Mouse (Mus musculus) stomach, postnatal 0 days (tissue): ENCODE results near the gene Bcl2l14. TPM values are rescaled to one million over a fixed set of nuclear protein-coding genes. Genes with fewer than 3 reads are reported as not detected.

Experiments used
- ATAC-seq: fragments of 200-750 bp; cut with Nextera tagmentation; 2 replicates; pipeline ENCODE4 v1.8.0; 2017; ENCODE audit not compliant: low FRiP score, low TSS enrichment
- DNase-seq: peaks from one replicate; pipeline ENCODE4 v3.0.0-alpha.2; 2016; ENCODE audit warnings: low spot score
- H3K27ac ChIP-seq: fragments of 300-500 bp; sonication (generic); replicated peaks from 2 replicates; pipeline ENCODE4 v1.5.1; 2014; ENCODE audit warnings: mild to moderate bottlenecking, control low read depth
- H3K27me3 ChIP-seq: fragments of 300-500 bp; sonication (generic); 2 replicates; pipeline ENCODE4 v1.6.1; 2014; ENCODE audit warnings: low read length; ENCODE audit not compliant: control insufficient read depth, insufficient read depth
- H3K36me3 ChIP-seq: fragments of 300-500 bp; sonication (generic); 2 replicates; pipeline ENCODE4 v1.6.1; 2014; ENCODE audit warnings: low read length, mixed read lengths; ENCODE audit not compliant: control insufficient read depth, insufficient read depth
- H3K4me1 ChIP-seq: fragments of 300-500 bp; sonication (generic); replicated peaks from 2 replicates; pipeline ENCODE4 v1.6.1; 2014; ENCODE audit warnings: antibody characterized with exemption; ENCODE audit not compliant: control insufficient read depth, insufficient read depth
- H3K4me2 ChIP-seq: fragments of 300-500 bp; sonication (generic); replicated peaks from 2 replicates; pipeline ENCODE4 v1.6.1; 2014; ENCODE audit warnings: low read depth, mild to moderate bottlenecking, control low read depth, moderate library complexity
- H3K4me3 ChIP-seq: fragments of 300-500 bp; sonication (generic); 2 replicates; pipeline ENCODE4 v1.5.1; 2014; ENCODE audit warnings: low read depth, low read length, control low read depth
- H3K9ac ChIP-seq: fragments of 300-500 bp; sonication (generic); 2 replicates; pipeline ENCODE4 v1.6.1; 2014; ENCODE audit warnings: mild to moderate bottlenecking, low read length, control low read depth, mixed read lengths
- H3K9me3 ChIP-seq: fragments of 300-500 bp; sonication (generic); 2 replicates; pipeline ENCODE4 v1.6.1; 2016; ENCODE audit warnings: low read length; ENCODE audit not compliant: control insufficient read depth
- CTCF ChIP-seq: IDR thresholded peaks from 2 replicates; pipeline ENCODE4 v1.5.1; 2016; ENCODE audit warnings: antibody characterized with exemption, low read depth, mild to moderate bottlenecking, moderate library complexity
- EP300 ChIP-seq: optimal IDR thresholded peaks from 2 replicates; pipeline ENCODE3; 2016; ENCODE audit warnings: antibody characterized with exemption
- WGBS: fragments of 180-500 bp; shearing (Covaris S2); extraction: QIAGEN DNeasy Blood & Tissue Kit; methylation state at CpG from one replicate; pipeline ENCODE4 v1.1.7; 2014; 5-methylcytosine and 5-hydroxymethylcytosine counted together
- polyA plus RNA-seq: library from polyadenylated mRNA; unstranded; fragments of >200 nt; fragmentation: Nextera tagmentation; extraction: Ambion mirVana; gene quantifications from 2 replicates; pipeline ENCODE4 v1.2.1, GENCODE M21; 2015

The Bcl2l14 gene
- polyA plus RNA-seq, 1 experiment from 2014 or later: 27.4 TPM

DNA sequence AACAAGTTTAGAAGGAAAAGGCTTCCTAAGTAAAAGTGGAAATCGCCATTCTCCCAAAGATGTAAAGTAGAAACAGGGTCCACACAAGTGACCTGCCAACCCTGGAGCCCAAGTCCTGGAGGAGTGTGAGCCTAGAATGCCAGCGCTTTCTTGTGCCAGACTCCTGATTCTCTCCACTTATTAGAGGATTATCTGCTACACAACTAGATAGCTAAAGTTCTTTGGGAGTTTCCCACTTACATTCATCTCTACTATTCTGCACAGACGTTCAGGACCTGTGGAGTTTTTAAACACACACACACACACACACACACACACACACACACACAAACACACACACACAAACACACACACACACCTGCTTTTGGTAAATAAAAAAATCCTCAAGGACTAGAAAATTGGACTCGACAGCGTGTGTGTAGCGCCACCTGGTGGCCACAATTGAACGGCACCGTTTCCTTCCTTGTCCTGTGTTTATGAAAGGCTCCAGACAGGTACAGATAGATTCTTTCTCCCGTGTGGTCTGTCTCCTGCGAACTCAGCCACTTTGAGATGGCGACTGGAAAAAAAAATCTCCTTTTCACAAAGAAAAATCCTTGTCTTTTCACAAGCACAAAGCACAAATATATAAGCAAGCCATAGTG, 6.7 kb upstream of the Bcl2l14 start:
- Histone ChIP-seq H3K27ac (no peak overlapping the region), H3K27me3 (no peaks in the 10 kb centered on the region), H3K9ac (no peak overlapping the region), H3K4me1 (no peaks in the 10 kb centered on the region), H3K9me3 (no peaks in the 10 kb centered on the region), H3K4me2 (no peak overlapping the region), H3K4me3 (no peak overlapping the region), H3K36me3 (no peaks in the 10 kb centered on the region)
- DNase-seq (peak; percentile 83), ATAC-seq (no peak)
- TF ChIP-seq EP300 (no peak), CTCF (peak; percentile 94)
- 16% methylated on average over 11 of the region's 11 CpGs for WGBS

DNA sequence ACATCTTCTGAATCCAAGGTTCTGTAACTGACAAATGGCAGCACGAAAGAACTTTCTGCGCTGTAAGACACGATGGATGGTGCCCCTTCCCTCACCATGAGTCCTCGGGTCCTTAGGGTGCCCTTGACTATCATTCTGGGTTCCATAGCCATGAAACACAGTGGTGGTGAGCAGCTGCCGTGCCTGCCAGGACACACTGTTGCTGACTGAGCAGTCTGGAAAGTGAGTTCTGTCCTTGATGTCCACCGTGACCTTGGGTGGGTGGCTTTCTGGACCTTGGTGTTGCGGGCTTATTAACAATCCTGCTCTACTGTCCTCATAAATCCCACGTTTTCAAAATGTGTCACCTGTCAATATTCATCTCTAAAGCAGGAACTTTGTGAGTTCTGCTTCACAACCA, 6.2 kb upstream of the Bcl2l14 start:
- Histone ChIP-seq H3K27me3 (no peaks in the 10 kb centered on the region), H3K9me3 (no peaks in the 10 kb centered on the region), H3K4me1 (no peaks in the 10 kb centered on the region), H3K27ac (no peak overlapping the region), H3K9ac (no peak overlapping the region), H3K4me2 (no peak overlapping the region), H3K4me3 (no peak overlapping the region), H3K36me3 (no peaks in the 10 kb centered on the region)
- TF ChIP-seq EP300 (no peak), CTCF (no peak)
- ATAC-seq (no peak), DNase-seq (no peak)
- 58% methylated on average over 8 of the region's 8 CpGs for WGBS

DNA sequence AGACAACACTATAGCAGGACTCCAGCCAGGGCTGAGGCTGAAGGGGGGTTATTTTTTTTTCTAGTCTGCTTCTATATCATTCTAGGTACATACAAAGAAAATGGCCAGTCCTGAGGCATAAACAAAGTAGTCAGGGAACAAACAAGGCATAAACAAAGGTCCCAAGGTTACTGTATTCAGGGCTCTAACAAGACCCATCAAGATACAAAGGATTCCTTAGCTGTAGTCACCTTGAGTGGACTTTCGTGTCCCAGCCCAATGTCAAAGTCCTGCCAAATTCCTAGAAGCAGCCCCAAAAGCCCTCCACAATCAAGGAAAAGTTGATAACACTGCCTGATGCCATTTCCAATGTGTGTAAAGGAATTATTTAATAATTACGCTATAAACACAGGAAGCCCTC, 5.3 kb upstream of the Bcl2l14 start:
- no peak for DNase-seq
- Histone ChIP-seq H3K27me3 (no peaks in the 10 kb centered on the region), H3K4me2 (no peak overlapping the region), H3K4me3 (no peak overlapping the region), H3K4me1 (no peaks in the 10 kb centered on the region), H3K9ac (no peak overlapping the region), H3K9me3 (no peaks in the 10 kb centered on the region), H3K27ac (no peak overlapping the region), H3K36me3 (no peaks in the 10 kb centered on the region)
- 73% methylated on average over 2 of the region's 2 CpGs for WGBS
- ATAC-seq: no peak
- TF ChIP-seq EP300: no peak
- TF ChIP-seq CTCF: no peak

DNA sequence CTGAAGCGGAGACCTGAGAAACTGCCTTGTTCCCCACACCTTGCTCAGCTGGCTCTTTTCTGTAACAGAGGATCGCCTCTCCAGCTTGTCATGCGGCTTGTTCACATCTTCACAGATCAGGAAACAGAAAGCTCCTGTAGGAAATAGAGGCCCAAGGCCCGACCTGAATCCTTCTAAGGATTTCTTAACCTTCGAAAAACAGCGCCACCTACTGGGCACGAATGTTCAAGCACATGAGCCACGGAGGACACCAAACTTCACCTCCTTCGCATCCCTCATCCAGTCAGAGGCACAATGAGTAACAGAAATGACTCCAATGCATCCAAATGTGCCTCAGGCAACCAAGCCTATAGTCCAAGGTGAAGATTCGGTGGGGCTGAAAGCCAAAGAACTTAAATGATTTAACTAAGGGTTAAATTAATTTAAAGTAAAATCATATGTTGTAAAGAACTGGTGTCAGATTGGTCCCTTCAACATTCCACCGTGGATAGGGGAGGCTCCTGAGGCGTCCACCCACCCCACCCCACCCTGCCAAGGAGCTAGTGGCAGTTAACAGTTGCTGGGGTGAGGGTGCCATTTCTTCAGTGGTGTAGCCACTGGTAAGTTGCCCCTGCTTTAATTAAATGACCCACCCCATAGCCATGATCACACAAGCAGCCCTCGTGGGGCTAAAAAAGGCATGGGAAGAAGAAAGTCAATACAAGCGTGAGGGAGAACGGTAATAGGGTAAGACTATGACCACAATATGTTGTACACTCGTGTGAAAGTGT, 7.0 kb downstream of the Bcl2l14 start:
- ATAC-seq: peak; percentile 61

DNA sequence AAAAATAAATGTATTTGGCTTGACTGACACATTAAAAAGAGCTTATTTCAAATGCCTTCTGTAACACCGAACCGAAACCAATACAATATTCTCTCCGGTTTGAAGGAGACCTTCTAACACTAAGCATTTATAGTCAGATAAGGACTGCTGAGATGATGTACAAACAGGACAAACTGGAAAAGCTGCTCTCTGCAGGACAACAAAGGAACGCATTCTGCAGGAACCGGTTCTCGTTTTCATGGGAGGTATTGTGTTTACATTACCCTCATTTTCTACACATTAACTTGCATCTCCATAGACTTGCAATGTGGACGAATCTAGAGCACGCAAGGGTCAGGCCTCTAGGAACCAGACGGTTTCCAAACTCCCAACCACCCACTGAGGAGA, 7.6 kb downstream of the Bcl2l14 start:
- ATAC-seq (peak; percentile 86), DNase-seq (peak; percentile 70)
- H3K27ac ChIP-seq: peak overlapping the region; percentile 69
- peak overlapping the region; percentile 10; the same call in 1 of the 2 replicates for H3K4me3 ChIP-seq
- peak; percentile 29 for TF ChIP-seq EP300
- no peak for TF ChIP-seq CTCF
- no peaks in the 10 kb centered on the region for H3K27me3 ChIP-seq
- H3K9me3 ChIP-seq: no peaks in the 10 kb centered on the region
- peak overlapping the region; percentile 25; the same call in 1 of the 2 replicates for H3K4me2 ChIP-seq
- H3K4me1 ChIP-seq: no peaks in the 10 kb centered on the region
- no peaks in the 10 kb centered on the region for H3K36me3 ChIP-seq
- no peak overlapping the region for H3K9ac ChIP-seq
- WGBS: 46% methylated on average over 9 of the region's 9 CpGs

More for the DNA sequence above, 7.0 kb downstream of the Bcl2l14 start:
- H3K9me3 ChIP-seq: no peaks in the 10 kb centered on the region
- peak; percentile 83 for DNase-seq
- peak overlapping the region; percentile 10; the same call in 1 of the 2 replicates for H3K4me3 ChIP-seq
- TF ChIP-seq EP300 (no peak), CTCF (peak; percentile 83)
- no peaks in the 10 kb centered on the region for H3K36me3 ChIP-seq
- WGBS: 35% methylated on average over 16 of the region's 16 CpGs
- H3K27me3 ChIP-seq: no peaks in the 10 kb centered on the region
- no peak overlapping the region for H3K9ac ChIP-seq
- no peaks in the 10 kb centered on the region for H3K4me1 ChIP-seq
- peak overlapping the region; percentile 69 for H3K27ac ChIP-seq
- peak overlapping the region; percentile 25; the same call in 1 of the 2 replicates for H3K4me2 ChIP-seq

DNA sequence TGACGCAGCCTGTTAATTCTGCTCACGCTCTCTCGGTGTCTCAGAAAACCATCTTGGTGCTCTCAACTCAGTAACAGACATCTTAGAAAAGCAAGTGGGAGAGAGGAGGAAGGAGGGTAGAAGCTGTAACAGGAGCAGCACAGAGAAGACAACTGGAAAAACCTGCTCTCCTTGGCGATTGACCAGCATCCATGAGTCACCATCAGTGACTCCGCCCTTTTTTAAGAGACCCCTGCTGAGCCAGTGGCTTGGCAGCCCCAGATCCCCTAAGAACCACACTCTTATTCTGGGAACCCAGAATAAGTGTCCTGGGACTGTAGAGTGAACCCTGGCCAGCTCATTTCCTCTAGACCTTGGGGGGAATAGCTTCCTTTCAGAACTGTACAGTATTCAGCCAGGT, 11.1 kb downstream of the Bcl2l14 start:
- Histone ChIP-seq H3K9me3 (no peaks in the 10 kb centered on the region), H3K36me3 (no peaks in the 10 kb centered on the region), H3K4me3 (no peak overlapping the region), H3K4me2 (no peak overlapping the region), H3K9ac (no peak overlapping the region), H3K4me1 (no peaks in the 10 kb centered on the region), H3K27me3 (no peaks in the 10 kb centered on the region), H3K27ac (no peak overlapping the region)
- ATAC-seq: peak; percentile 35; the same call in 1 of the 2 replicates
- DNase-seq: peak; percentile 34
- TF ChIP-seq CTCF (no peak), EP300 (no peak)
- 51% methylated on average over 5 of the region's 5 CpGs for WGBS
